Mouse (Mus musculus): ENCODE results near the gene Arhgdia. TPM values are rescaled to one million over a fixed set of nuclear protein-coding genes. Genes with fewer than 3 reads are reported as not detected.
"Not testable (repeated sequence)": the region's sequence is repeated elsewhere in the genome, so short reads cannot be mapped to it uniquely, and the experiment has no call there.

The Arhgdia gene
- total RNA-seq, 2 experiments from 2014 or later = 118 to 144 TPM

GRCm38 (mm10) chr11:120615606-120616203 is 34.3 kb upstream of the Arhgdia start:
- DNase-seq = no peak
- intact Hi-C loops (cut with DNase I; ENCODE audit: low total_unique reads) = no loop called here

- no peak for DNase-seq
- intact Hi-C loops (cut with DNase I; ENCODE audit: low total_unique reads) = no loop called here
Observed at GRCm38 (mm10) chr11:120615167-120615566, 33.7 kb upstream of the Arhgdia start.

- intact Hi-C loops (cut with DNase I; ENCODE audit: low total_unique reads) = loop anchor here (5.0 kb wide), 1 partner anchor 97 kb away; no protein-coding TSS in a partner anchor
- DNase-seq = no peak
Observed at GRCm38 (mm10) chr11:120613976-120614375, 32.6 kb upstream of the Arhgdia start.

- DNase-seq = no peak
- intact Hi-C loops (cut with DNase I; ENCODE audit: low total_unique reads) = loop anchor here (5.0 kb wide), 1 partner anchor 96 kb away; no protein-coding TSS in a partner anchor
Observed at GRCm38 (mm10) chr11:120613481-120613972, 32.1 kb upstream of the Arhgdia start.

DNA sequence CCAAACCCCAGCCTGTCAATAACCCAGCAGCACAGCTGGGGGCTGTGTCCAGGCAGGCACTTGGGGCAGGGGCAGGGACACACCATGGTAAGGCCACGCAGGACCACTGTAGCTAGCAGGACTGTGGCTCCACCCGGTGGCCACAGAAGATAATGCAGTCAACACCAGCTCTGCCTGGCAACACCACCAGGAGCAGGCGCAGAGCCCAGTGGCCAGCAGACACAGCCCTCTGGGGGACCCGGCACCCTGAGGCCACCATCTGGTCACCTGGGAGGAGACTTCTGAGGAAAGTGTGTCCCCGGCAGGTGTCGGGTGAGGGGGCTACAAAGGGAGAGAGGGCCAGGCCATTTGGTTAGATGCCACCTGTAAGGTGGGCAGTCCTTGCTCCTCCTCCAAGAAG is 31.3 kb upstream of the Arhgdia start:
- intact Hi-C loops (cut with DNase I; ENCODE audit: low total_unique reads) = loop anchor here (5.0 kb wide), 1 partner anchor 95 kb away; no protein-coding TSS in a partner anchor
- DNase-seq = peak; percentile 79

- no peak for DNase-seq
- intact Hi-C loops (cut with DNase I; ENCODE audit: low total_unique reads) = loop anchor here (5.0 kb wide), 1 partner anchor 93 kb away; no protein-coding TSS in a partner anchor
Observed at GRCm38 (mm10) chr11:120610477-120611046, 29.1 kb upstream of the Arhgdia start.

- no peak for DNase-seq
- intact Hi-C loops (cut with DNase I; ENCODE audit: low total_unique reads) = loop anchor here (5.0 kb wide), 1 partner anchor 112 kb away; no protein-coding TSS in a partner anchor
Observed at GRCm38 (mm10) chr11:120609250-120609649, 27.8 kb upstream of the Arhgdia start.

- no peak for DNase-seq
- intact Hi-C loops (cut with DNase I; ENCODE audit: low total_unique reads) = loop anchor here (5.0 kb wide), 1 partner anchor 111 kb away; no protein-coding TSS in a partner anchor
Observed at GRCm38 (mm10) chr11:120608241-120609034, 27.0 kb upstream of the Arhgdia start, which contains the start of gene Npb. Npb (plus strand) TSS chr11:120608477.

DNA sequence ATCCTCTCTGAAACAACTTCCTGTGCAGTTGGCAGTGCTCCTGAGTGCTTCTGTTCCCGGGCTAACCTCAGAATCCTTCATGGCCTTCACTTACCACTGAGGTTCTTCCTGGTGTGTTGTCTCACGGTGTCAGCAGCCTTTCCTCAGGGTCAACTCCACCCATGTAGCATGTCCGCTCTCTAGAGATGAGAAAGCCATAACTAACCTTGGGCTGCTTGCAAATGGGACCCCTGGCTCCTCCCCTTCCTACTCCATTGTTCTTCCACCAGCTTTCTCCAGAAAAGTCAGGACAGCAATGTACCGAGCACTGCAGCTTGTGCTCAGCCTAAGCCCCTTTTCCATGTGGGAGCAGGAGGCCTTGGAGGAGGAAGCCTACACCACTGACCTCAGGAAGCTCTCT is 25.3 kb upstream of the Arhgdia start:
- intact Hi-C loops (cut with DNase I; ENCODE audit: low total_unique reads) = loop anchor here (5.0 kb wide), 1 partner anchor 109 kb away; no protein-coding TSS in a partner anchor
- DNase-seq = no peak

GRCm38 (mm10) chr11:120605667-120606066 is 24.2 kb upstream of the Arhgdia start:
- intact Hi-C loops (cut with DNase I; ENCODE audit: low total_unique reads) = loop anchor here (5.0 kb wide), 1 partner anchor 108 kb away; no protein-coding TSS in a partner anchor
- no peak for DNase-seq

DNA sequence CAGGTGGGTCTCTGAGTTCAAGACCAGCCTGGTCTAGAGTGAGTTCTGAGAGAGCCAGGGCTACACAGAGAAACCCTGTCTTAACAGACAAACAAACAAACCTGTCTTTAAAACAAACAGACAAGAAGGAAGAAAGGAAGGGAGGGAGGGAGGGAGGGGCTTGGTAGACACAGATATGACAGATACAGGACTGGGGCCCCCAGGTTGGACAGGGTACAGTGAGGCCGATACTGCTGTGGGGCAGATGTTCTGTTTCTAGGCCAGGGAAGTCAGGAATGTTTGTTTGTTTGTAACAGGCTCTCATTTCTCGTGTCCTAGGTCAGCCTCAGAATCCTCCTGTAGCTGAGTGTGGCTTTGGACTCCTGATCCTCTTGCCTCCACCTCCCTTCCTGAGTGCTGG is 22.1 kb upstream of the Arhgdia start:
- intact Hi-C loops (cut with DNase I; ENCODE audit: low total_unique reads) = no loop called here
- DNase-seq = no peak

DNA sequence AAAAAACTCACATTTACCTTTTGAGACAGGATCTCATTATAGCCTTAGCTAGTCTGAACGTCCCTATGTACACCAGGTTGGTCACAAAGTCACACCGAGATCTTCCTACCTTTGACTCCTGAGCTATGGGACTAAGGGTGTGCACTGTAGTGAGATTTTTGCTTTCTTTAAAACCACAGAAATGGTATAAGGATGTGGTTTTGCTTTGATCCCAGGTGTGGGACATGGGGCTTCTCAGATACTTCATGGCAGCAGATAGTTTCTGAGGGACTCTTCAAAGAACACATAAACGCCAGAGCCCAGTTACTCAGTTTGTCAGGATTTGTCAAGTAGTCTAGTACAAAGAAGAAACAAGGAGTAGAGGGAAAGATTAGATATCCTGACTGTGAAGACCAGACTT is 19.3 kb upstream of the Arhgdia start:
- DNase-seq = no peak
- intact Hi-C loops (cut with DNase I; ENCODE audit: low total_unique reads) = no loop called here

DNA sequence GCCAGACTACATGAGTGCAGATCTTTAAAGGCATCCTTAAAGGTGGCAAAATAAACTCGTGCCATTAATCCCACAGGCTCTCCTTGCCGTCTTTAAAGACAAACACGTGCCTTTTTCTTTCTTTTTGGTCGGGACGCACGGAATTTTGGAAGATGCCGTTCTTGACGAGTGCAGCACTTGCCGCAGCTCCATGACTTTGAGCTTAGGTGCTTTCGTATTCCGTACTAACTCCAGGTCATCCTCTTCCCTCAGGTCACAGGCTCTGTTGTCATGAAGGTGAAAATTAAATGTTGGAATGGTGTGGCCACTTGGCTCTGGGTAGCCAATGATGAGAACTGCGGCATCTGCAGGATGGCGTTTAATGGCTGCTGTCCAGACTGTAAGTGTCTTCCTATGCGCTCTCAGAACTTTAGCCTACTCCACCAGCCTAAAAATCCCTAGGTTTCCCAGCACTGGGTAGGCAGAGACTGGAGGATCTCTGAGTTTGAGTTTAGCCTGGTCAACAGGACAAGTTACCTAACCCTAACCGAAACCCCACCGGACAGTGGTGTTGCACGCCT is 17.6 kb upstream of the Arhgdia start:
- no peak for DNase-seq
- intact Hi-C loops (cut with DNase I; ENCODE audit: low total_unique reads) = no loop called here

- intact Hi-C loops (cut with DNase I; ENCODE audit: low total_unique reads) = no loop called here
- peak; percentile 94 for DNase-seq
Observed at GRCm38 (mm10) chr11:120598283-120598989, 17.0 kb upstream of the Arhgdia start, which contains the start of the genes Alyref and Anapc11. Alyref (minus strand) TSS chr11:120598365. Anapc11 (plus strand) TSS chr11:120598421.

GRCm38 (mm10) chr11:120597240-120598235 is 16.1 kb upstream of the Arhgdia start:
- intact Hi-C loops (cut with DNase I; ENCODE audit: low total_unique reads) = no loop called here

DNA sequence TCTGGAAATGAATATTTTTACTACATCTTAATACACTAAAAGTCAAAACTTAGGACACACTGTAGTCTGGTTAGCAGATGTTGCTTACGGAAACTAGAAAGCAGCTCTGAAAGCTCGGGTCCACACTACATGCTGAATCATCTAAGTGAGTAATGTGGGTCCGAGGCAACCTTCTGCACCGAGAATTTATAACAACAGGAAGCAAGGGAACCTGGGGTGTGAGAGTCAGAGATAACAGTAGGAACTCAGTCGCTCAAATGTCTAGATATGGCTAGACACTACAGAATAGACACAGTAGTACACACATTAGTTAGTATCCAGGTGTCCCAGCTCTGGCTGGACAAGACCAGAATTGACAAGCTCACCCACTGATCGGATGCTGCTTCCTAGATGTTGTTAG is 7.1 kb upstream of the Arhgdia start:
- DNase-seq = no peak
- intact Hi-C loops (cut with DNase I; ENCODE audit: low total_unique reads) = no loop called here

More at GRCm38 (mm10) chr11:120597240-120598235, 16.1 kb upstream of the Arhgdia start:
- no peak for DNase-seq

DNA sequence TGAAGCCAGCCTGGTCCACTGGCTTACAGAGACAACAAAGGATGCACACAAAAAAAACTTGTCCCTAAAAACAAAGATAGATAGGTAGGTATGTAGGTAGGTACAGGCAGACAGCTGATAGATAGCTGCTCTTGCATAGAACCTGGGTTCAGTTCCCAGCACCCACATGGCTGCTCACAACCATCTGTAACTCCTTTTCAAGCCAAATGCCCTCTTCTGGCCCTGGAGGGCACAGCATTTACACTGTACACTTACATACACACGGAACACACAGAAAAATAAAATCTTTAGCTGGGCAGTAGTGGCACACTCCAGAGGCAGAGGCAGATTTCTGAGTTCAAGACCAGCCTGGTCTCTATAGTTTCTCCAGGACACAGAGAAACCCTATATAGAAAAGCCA is 2.5 kb upstream of the Arhgdia start:
- no peak for DNase-seq
- intact Hi-C loops (cut with DNase I; ENCODE audit: low total_unique reads) = no loop called here

DNA sequence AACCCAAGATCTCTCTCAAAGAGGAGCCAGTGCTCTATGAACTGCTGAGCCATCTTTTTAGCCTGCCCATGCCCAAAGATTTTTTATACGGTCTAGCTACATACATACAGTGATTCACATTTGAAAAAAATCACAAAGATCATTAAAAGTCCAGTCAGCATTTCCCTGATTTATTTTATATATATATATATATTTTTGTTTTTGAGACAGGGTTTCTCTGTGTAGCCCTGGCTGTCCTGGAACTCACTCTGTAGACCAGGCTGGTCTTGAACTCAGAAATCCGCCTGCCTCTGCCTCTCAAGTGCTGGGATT is 1.5 kb upstream of the Arhgdia start:
- intact Hi-C loops (cut with DNase I; ENCODE audit: low total_unique reads) = not testable (repeated sequence)

More for the DNA sequence above, 1.5 kb upstream of the Arhgdia start:
- DNase-seq = not testable (repeated sequence)

All from gastrocnemius, postnatal 14 days (tissue).